Mouse (Mus musculus) cortical plate, adult 2 months (tissue): ENCODE results near the gene Alyref. TPM values are rescaled to one million over a fixed set of nuclear protein-coding genes. Genes with fewer than 3 reads are reported as not detected.

Source experiments
- H3K27ac ChIP-seq: fragments of 200-500 bp; 2 replicates; pipeline ENCODE4 v1.5.1; 2012; ENCODE audit warnings: low read length, control low read depth, inconsistent platforms; ENCODE audit not compliant: insufficient read depth
- H3K4me1 ChIP-seq: fragments of 200-500 bp; 2 replicates; pipeline ENCODE4 v1.6.1; 2011; ENCODE audit warnings: low read length; ENCODE audit not compliant: control insufficient read depth, insufficient read depth
- H3K4me3 ChIP-seq: fragments of 200-500 bp; 2 replicates; pipeline ENCODE4 v1.5.1; 2011; ENCODE audit warnings: mild to moderate bottlenecking, low read length, control low read depth; ENCODE audit not compliant: insufficient read depth
- CTCF ChIP-seq: fragments of 200-500 bp; IDR thresholded peaks from 2 replicates; pipeline ENCODE4 v1.5.1; 2011; ENCODE audit warnings: mild to moderate bottlenecking, control low read depth, low read length; ENCODE audit not compliant: insufficient read depth; ENCODE audit errors: extremely low read depth
- POLR2A ChIP-seq: fragments of 200-500 bp; IDR thresholded peaks from 2 replicates; pipeline ENCODE4 v1.6.1; 2011; ENCODE audit warnings: mild to moderate bottlenecking, low read length, control low read depth; ENCODE audit not compliant: insufficient read depth; ENCODE audit errors: extremely low read depth
- polyA plus RNA-seq: library from polyadenylated mRNA; depleted of rRNA; stranded (reverse); fragments of >200 nt; gene quantifications from 2 replicates; pipeline ENCODE4 v1.2.3, GENCODE M21; 2012; rRNA removed

Alyref gene
- 42.1 and 46.9 TPM in 2 replicates for polyA plus RNA-seq

DNA sequence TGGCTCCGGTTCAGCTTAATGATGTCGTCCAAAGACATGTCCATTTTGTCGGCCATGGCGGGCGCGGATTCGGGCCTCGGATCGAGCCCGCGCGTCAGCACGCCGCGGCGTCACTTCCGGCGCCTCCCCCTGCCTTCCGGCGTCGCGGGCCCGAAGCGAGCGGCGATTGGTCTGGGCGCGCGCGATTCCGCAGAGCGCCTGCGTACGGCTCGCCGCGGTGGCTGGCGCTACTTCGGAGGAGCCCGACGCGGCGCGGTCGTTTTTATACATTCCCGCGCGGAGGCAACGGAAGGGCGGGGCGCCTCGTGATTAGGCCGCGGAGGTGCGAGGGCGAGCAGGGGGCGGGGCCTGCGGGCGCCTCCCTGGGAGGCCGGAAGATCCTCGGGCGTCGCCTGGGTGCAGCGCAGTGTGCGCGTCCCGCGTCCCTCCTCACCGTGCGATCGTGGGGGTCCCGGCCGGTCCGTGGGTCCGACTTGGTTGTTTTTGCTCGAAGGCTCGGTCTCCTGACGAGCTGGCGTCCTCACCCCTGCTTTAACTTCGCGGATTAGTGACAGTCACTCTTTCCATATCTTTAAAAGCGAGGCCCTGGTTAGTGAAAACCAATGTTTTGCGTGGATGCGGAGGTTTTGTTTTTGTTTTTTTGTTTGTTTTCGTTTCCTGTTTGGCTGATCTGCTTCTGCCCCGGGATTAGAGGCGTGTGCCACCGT is at the start of gene Alyref, which contains the start of gene Anapc11:
Gene Alyref, minus strand, starts transcription at position 83 of the 707 bp plus-strand sequence.
Gene Anapc11, plus strand, starts transcription at position 139 of the 707 bp plus-strand sequence.
- Histone ChIP-seq H3K4me3 (peak within 1 kb of the TSS; percentile 57), H3K4me1 (peaks cover 3% of the 10 kb centered on the region; the same call in 1 of the 2 replicates), H3K27ac (no peak within 1 kb of the TSS)
- TF ChIP-seq POLR2A (peak; percentile 49; the same call in 1 of the 2 replicates), CTCF (no peak)

DNA sequence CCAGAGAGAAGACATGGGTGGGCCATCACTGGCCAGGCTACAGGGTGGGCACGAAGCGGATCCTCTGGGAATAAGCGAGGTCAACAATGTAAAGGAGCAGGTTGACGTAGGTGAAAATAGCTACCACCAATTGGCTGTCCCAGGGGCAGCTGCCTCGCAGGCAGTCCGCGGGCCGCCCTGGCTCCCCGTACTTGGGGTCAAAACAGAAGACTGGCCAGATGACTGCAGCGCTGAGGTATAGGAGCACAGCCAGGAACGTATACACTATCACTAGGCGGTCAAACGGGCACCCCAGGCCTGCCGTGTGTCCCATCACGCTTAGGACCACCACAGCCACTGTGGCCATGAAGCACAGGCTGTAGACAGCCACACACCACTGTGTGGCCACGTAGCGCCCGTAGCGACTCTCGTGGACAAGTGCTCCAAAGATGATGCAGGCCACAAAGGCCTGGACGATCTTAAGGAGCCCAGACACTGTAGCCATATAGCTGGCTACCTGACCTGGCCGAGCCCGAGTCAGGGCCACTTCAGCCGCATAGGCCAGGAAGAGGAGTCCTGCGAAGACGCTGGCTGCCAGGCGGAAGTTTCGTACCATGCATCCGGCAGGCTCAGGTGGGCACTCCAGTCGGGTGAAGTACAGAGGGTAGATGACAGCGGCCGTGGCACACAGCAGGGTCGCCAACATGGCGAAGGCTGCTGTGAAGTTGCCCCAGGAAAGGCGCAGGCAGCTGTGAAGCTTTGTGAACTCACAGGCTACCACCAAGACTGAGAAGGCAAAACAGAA is 49.1 kb upstream of the Alyref start:
- Histone ChIP-seq H3K4me1 (no peaks in the 10 kb centered on the region), H3K4me3 (peak overlapping the region; percentile 78), H3K27ac (peak overlapping the region; percentile 82; the same call in 1 of the 2 replicates)
- TF ChIP-seq CTCF (no peak), POLR2A (no peak)

DNA sequence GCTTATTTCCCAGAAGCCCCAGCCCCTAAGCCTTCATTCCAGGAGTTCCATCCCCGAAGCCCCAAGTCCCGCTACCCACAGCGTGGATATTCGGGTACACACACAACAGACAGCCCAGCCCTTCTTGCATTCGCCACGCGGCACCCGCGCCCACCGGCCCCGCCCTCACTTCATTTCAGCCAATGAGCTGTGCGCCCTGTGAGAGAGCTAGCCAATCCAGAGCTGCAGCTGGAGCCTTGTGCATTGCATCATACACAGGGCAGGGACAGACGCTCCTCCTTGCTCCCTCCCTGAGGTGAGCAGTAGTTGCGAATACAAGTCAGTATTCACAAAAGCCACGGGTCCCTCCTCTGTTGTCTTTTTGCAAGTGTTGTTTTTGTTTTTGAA is 45.4 kb upstream of the Alyref start, which contains the start of gene Pycr1:
Gene Pycr1, minus strand, starts transcription at position 169 of the 387 bp plus-strand sequence.
- Histone ChIP-seq H3K27ac (no peak within 1 kb of the TSS), H3K4me3 (peak within 1 kb of the TSS; percentile 34), H3K4me1 (no peaks in the 10 kb centered on the region)
- no peak for TF ChIP-seq CTCF
- TF ChIP-seq POLR2A: peak; percentile 49; the same call in 1 of the 2 replicates

DNA sequence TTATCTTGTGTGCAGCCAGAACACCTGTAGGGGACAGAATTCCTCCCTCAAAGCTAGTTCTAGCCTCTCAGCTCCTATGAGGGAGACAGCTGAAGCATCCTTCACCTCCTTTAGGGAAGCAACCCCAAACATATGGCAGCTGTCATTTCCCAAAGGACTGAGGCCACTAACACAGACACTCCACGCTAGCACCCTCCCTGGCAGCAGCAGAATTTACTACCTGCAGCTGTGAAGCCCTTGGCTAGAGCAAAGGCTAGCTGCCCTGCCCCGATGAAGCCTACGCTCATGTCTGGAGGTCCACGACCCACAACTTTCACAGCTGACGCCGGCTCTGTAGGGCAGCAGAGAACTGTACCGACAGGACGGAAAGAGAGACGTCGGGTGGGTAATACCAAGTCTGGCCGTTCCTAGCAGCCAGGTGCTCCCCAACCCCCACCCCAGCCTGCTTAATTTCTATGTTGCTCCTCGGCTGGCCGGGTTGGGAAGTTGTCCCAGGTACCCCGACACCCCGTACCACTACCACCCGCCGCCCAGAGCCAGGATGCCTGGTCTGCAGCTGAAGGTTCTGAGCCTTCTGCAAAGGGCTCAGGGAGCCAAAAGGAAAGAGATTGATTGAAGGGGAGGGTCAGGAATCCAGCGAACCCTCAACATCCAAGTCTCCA is 44.9 kb upstream of the Alyref start:
- H3K27ac ChIP-seq: no peak overlapping the region
- peak overlapping the region; percentile 34 for H3K4me3 ChIP-seq
- no peaks in the 10 kb centered on the region for H3K4me1 ChIP-seq
- no peak for TF ChIP-seq CTCF
- no peak for TF ChIP-seq POLR2A

DNA sequence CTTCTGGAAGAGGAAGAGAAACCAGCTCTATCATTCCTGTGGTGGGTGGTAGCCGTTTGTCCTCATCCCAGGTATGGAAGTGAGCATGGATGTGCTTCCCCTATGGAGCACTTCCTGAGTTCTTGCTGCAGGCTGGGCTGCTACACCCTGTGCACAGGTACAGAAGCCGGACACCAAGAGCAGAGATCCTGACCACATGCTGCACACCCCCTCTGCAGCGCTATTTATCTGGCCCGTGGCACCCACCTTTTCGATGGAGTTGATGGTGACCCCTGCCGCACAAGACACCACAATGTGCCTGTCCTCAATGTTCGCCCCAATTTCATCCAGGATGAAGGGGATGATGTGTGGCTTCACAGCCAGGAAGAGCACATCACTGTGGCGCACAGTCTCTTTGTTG is 43.7 kb upstream of the Alyref start:
- TF ChIP-seq CTCF (no peak), POLR2A (no peak)
- Histone ChIP-seq H3K4me1 (no peaks in the 10 kb centered on the region), H3K4me3 (no peak overlapping the region), H3K27ac (no peak overlapping the region)

DNA sequence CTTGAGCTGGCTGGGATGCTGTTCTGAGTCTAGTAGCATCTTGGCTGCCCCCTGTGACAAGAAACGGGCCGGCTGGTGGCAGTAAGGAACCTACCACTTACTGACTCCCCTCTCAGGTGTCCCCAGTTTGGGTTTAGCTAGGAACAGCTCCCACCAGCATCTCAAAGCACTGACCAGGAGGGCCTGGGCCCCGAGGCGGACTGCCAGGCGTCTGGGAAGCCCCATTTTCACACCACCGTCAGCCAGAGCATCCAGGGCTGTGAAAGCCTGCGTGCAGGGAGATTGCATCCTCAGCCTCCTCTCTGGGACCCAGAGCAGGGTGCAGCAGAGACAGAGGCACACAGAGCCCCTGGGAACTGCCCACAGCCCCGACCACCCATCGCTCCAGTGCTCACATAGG is 43.1 kb upstream of the Alyref start:
- Histone ChIP-seq H3K4me1 (no peaks in the 10 kb centered on the region), H3K4me3 (no peak overlapping the region), H3K27ac (no peak overlapping the region)
- no peak for TF ChIP-seq POLR2A
- no peak for TF ChIP-seq CTCF

DNA sequence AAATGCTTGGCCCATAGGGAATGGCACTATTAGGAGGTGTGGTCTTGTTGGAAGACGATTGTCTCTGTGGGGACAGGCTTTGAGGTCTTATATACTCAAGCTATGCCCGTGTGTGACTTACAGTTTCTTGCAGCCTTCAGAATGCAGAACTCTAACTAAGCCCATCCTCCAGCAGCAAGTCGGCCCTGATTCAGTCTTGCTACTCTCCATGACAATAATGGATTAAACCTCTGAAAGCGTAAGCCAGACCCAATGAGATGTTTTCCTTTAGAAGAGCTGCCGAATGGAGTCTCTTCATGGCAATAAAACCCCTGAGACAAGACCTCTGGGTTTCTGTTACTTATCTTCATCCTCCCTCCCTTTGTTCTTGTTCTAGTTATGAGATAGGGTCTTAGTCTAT is 36.6 kb upstream of the Alyref start:
- no peak overlapping the region for H3K4me3 ChIP-seq
- H3K27ac ChIP-seq: no peak overlapping the region
- peaks cover 13% of the 10 kb centered on the region for H3K4me1 ChIP-seq
- TF ChIP-seq CTCF: no peak
- no peak for TF ChIP-seq POLR2A

DNA sequence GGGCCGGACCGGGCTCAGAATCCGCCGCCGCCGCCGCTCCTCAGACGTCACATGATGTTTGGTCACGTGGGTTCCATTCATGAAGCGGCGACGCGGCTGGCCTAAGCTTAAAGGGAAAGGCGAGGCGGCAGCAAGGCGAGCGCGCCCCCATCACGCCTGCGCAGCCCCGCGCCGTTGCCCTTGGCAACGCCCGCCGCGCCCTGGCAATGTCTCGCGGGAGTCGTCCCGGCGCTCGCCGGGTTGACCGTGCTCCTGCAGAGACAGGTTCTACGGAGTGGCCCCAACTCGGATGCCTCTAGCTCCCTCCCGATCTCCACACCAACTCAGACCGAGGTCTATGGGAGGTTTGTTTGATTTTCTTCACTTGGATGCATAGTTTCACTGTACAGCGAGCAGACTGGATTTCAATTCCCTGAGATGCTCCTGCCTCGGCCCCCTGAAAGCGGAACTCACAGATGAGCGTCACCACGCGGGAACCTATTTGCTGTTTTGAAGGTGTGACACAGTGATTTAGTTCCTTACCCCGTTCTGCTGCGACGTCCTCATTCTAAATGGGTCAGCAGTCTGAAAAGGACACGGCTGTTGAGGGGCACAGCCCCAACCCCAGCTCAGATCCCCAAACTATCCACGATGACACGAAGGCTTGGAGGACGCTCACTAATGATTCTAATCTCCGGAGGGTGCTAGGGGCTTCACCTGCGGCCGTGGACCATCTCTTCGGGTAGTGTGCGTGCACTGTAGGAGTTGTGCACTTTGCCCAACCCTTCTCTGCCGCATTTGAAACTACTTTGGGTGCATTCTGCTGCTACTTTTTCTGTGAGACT is 35.6 kb upstream of the Alyref start, which contains the start of gene Mafg:
Gene Mafg, minus strand, starts transcription at position 81 of the 824 bp plus-strand sequence.
- Histone ChIP-seq H3K4me3 (peak within 1 kb of the TSS; percentile 67), H3K4me1 (peaks cover 13% of the 10 kb centered on the region), H3K27ac (peak within 1 kb of the TSS; percentile 76)
- TF ChIP-seq CTCF (no peak), POLR2A (peak; percentile 54; the same call in 1 of the 2 replicates)
